Mouse (Mus musculus) kidney, adult 2 months (tissue): Measurements from ENCODE around the gene Morn3. TPM values are rescaled to one million over a fixed set of nuclear protein-coding genes. Genes with fewer than 3 reads are reported as not detected.

Source experiments
- DNase-seq: peaks from one replicate; pipeline ENCODE4 v3.0.0; 2021
- H3K27ac ChIP-seq: fragments of 200-500 bp; 2 replicates; pipeline ENCODE4 v1.5.1; 2012; ENCODE audit warnings: low read depth, low read length, control low read depth, inconsistent platforms; ENCODE audit not compliant: insufficient read depth
- H3K27me3 ChIP-seq: fragments of 200-500 bp; replicated peaks from 2 replicates; pipeline ENCODE4 v1.6.1; 2012; ENCODE audit warnings: mild to moderate bottlenecking, moderate library complexity, low read length, inconsistent platforms; ENCODE audit not compliant: control insufficient read depth, insufficient read depth
- H3K36me3 ChIP-seq: fragments of 200-500 bp; 2 replicates; pipeline ENCODE4 v1.6.1; 2012; ENCODE audit warnings: mild to moderate bottlenecking, moderate library complexity, low read length, inconsistent platforms; ENCODE audit not compliant: control insufficient read depth, insufficient read depth
- H3K4me1 ChIP-seq: fragments of 200-500 bp; 2 replicates; pipeline ENCODE4 v1.6.1; 2011; ENCODE audit warnings: low read length; ENCODE audit not compliant: control insufficient read depth, insufficient read depth
- H3K4me3 ChIP-seq: fragments of 200-500 bp; 2 replicates; pipeline ENCODE4 v1.5.1; 2011; ENCODE audit warnings: mild to moderate bottlenecking, low read depth, low read length, control low read depth; ENCODE audit not compliant: insufficient read depth
- CTCF ChIP-seq: fragments of 200-500 bp; conservative IDR thresholded peaks from 2 replicates; pipeline ENCODE4 v1.5.1; 2011; ENCODE audit warnings: low read depth, mild to moderate bottlenecking, control low read depth, low read length, moderate library complexity, mixed read lengths; ENCODE audit not compliant: insufficient read depth, insufficient read length
- POLR2A ChIP-seq: fragments of 200-500 bp; IDR thresholded peaks from one replicate; pipeline ENCODE4 v1.6.1; 2011; ENCODE audit warnings: low read depth, low read length, control low read depth
- WGBS: fragments of 180-500 bp; shearing (Covaris S2); methylation state at CpG from one replicate; pipeline ENCODE4 v1.1.7; 2018; 5-methylcytosine and 5-hydroxymethylcytosine counted together
- polyA plus RNA-seq: library from polyadenylated mRNA; depleted of rRNA; stranded (reverse); fragments of >200 nt; gene quantifications from 2 replicates; pipeline ENCODE4 v1.2.3, GENCODE M21; 2012

Gene Morn3
- polyA plus RNA-seq, 1 experiment = 0.06 TPM

DNA sequence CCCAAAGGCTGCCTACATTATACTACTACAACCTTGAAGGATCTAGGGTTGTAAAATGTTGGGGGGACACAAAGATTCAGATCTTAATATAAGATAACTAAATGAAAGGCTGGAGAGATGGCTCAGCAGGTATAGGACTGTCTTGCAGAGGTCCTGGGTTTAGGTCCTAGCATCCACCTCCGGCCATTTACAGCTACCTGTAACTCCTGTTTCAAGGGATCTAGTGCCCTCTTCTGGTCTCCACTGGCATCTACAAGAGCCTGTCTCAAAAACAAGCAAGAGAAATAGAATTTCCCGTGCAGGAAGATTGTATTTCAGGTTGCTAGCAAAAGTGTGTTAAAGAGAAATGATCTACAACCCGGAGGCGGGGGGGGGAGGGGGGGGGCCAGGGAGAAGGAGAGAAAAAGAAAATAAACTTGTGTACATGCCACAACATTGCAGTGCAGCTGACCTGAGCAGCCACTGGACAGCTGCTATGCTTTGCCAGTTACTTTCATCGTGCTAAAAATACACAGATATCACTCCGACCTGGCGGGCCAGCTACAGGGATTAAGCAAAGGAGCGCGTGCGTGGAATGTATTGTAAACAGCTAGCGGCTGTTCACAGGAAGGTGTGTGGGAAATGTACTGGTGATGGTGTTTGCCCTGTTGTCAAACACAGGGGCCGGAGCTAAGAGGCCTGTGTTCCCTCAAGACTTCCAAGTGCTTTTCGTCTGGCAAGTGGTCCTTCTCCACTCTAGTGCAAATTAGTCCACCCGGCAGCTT lies 13.1 kb upstream of the Morn3 start:
- peak; percentile 79 for DNase-seq
- peak overlapping the region; percentile 19; the same call in 1 of the 2 replicates for H3K27ac ChIP-seq
- no peaks in the 10 kb centered on the region for H3K36me3 ChIP-seq
- TF ChIP-seq CTCF = peak; percentile 60
- TF ChIP-seq POLR2A = no peak
- no peaks in the 10 kb centered on the region for H3K27me3 ChIP-seq
- peaks cover 7% of the 10 kb centered on the region; the same call in 1 of the 2 replicates for H3K4me1 ChIP-seq
- WGBS = 20% methylated on average over 14 of the region's 14 CpGs
- no peak overlapping the region for H3K4me3 ChIP-seq

GRCm38 (mm10) chr5:123058251-123059102 lies 11.7 kb upstream of the Morn3 start:
- DNase-seq = no peak
- peaks cover 7% of the 10 kb centered on the region; the same call in 1 of the 2 replicates for H3K4me1 ChIP-seq
- peak overlapping the region; percentile 7 for H3K27ac ChIP-seq
- H3K4me3 ChIP-seq = peak overlapping the region; percentile 33
- no peaks in the 10 kb centered on the region for H3K27me3 ChIP-seq
- H3K36me3 ChIP-seq = no peaks in the 10 kb centered on the region
- WGBS = 29% methylated on average over 16 of the region's 16 CpGs
- no peak for TF ChIP-seq POLR2A
- no peak for TF ChIP-seq CTCF

GRCm38 (mm10) chr5:123057366-123058250 lies 10.8 kb upstream of the Morn3 start:
- Histone ChIP-seq H3K27ac (peak overlapping the region; percentile 7), H3K36me3 (no peaks in the 10 kb centered on the region), H3K4me3 (peak overlapping the region; percentile 33), H3K4me1 (peaks cover 7% of the 10 kb centered on the region; the same call in 1 of the 2 replicates), H3K27me3 (no peaks in the 10 kb centered on the region)
- TF ChIP-seq CTCF (peak; percentile 41; the same call in 1 of the 2 replicates), POLR2A (peak; percentile 78)
- DNase-seq = peak; percentile 100
- WGBS = 8% methylated on average over 48 of the region's 48 CpGs

GRCm38 (mm10) chr5:123051736-123052135 lies 4.9 kb upstream of the Morn3 start:
- H3K4me1 ChIP-seq = no peaks in the 10 kb centered on the region
- WGBS = 90% methylated on average over 5 of the region's 5 CpGs
- no peaks in the 10 kb centered on the region for H3K27me3 ChIP-seq
- DNase-seq = no peak
- H3K27ac ChIP-seq = no peak overlapping the region
- no peak overlapping the region for H3K4me3 ChIP-seq
- H3K36me3 ChIP-seq = no peaks in the 10 kb centered on the region
- TF ChIP-seq POLR2A (no peak), CTCF (0 out of 2 replicates have a peak, but pooled peaks have one; percentile 9)

- Histone ChIP-seq H3K4me1 (no peaks in the 10 kb centered on the region), H3K27ac (no peak overlapping the region), H3K27me3 (no peaks in the 10 kb centered on the region), H3K4me3 (no peak overlapping the region), H3K36me3 (no peaks in the 10 kb centered on the region)
- no peak for TF ChIP-seq POLR2A
- no peak for TF ChIP-seq CTCF
- peak; percentile 88 for DNase-seq
- WGBS = 39% methylated on average over 9 of the region's 9 CpGs
These were observed 4.1 kb upstream of the Morn3 start for GRCm38 (mm10) chr5:123050918-123051317.

GRCm38 (mm10) chr5:123049271-123049670 lies 2.5 kb upstream of the Morn3 start:
- 13% methylated on average over 12 of the region's 12 CpGs for WGBS
- DNase-seq = peak; percentile 61
- Histone ChIP-seq H3K4me3 (no peak overlapping the region), H3K27ac (no peak overlapping the region), H3K4me1 (no peaks in the 10 kb centered on the region), H3K36me3 (no peaks in the 10 kb centered on the region), H3K27me3 (no peaks in the 10 kb centered on the region)
- no peak for TF ChIP-seq POLR2A
- no peak for TF ChIP-seq CTCF
